Mouse (Mus musculus) lung, postnatal 0 days (tissue): ENCODE measurements around the gene Miga1. TPM values are rescaled to one million over a fixed set of nuclear protein-coding genes. Genes with fewer than 3 reads are reported as not detected.

Experiments used
- ATAC-seq: fragments of 200-750 bp; cut with Nextera tagmentation; 2 replicates; pipeline ENCODE4 v1.8.0; 2017; ENCODE audit warnings: moderate library complexity
- DNase-seq: peaks from one replicate; pipeline ENCODE4 v3.0.0-alpha.2; 2016; ENCODE audit warnings: low spot score
- H3K27ac ChIP-seq: fragments of 300-500 bp; sonication (generic); 2 replicates; pipeline ENCODE4 v1.5.1; 2014; ENCODE audit warnings: antibody characterized with exemption, mild to moderate bottlenecking, low read length, mixed read lengths
- H3K27me3 ChIP-seq: fragments of 300-500 bp; sonication (generic); replicated peaks from 2 replicates; pipeline ENCODE4 v1.6.1; 2014; ENCODE audit warnings: low read length, mixed read lengths; ENCODE audit not compliant: insufficient read depth
- H3K36me3 ChIP-seq: fragments of 300-500 bp; sonication (generic); 2 replicates; pipeline ENCODE4 v1.6.1; 2014; ENCODE audit warnings: low read length, mixed read lengths; ENCODE audit not compliant: insufficient read depth
- H3K4me1 ChIP-seq: fragments of 300-500 bp; sonication (generic); 2 replicates; pipeline ENCODE4 v1.6.1; 2014; ENCODE audit warnings: antibody characterized with exemption, low read depth, low read length, mixed read lengths; ENCODE audit not compliant: insufficient read depth
- H3K4me2 ChIP-seq: fragments of 300-500 bp; sonication (generic); replicated peaks from 2 replicates; pipeline ENCODE4 v1.6.1; 2014; ENCODE audit warnings: low read depth, mild to moderate bottlenecking, low read length, moderate library complexity, mixed read lengths
- H3K4me3 ChIP-seq: fragments of 300-500 bp; sonication (generic); 2 replicates; pipeline ENCODE4 v1.5.1; 2014; ENCODE audit warnings: low read depth, low read length
- H3K9ac ChIP-seq: fragments of 300-500 bp; sonication (generic); replicated peaks from 2 replicates; pipeline ENCODE4 v1.6.1; 2014; ENCODE audit warnings: low read depth, mild to moderate bottlenecking
- H3K9me3 ChIP-seq: fragments of 300-500 bp; sonication (generic); 2 replicates; pipeline ENCODE4 v1.6.1; 2016; ENCODE audit warnings: low read length, mixed read lengths
- CTCF ChIP-seq: IDR thresholded peaks from 2 replicates; pipeline ENCODE4 v1.5.1; 2016; ENCODE audit warnings: antibody characterized with exemption, mild to moderate bottlenecking
- EP300 ChIP-seq: IDR thresholded peaks from 2 replicates; pipeline ENCODE4 v1.6.1; 2016; ENCODE audit warnings: antibody characterized with exemption, mild to moderate bottlenecking, control low read depth
- WGBS: fragments of 180-500 bp; shearing (Covaris S2); extraction: QIAGEN DNeasy Blood & Tissue Kit; methylation state at CpG from one replicate; pipeline ENCODE4 v1.1.7; 2014; 5-methylcytosine and 5-hydroxymethylcytosine counted together
- polyA plus RNA-seq: library from polyadenylated mRNA; unstranded; fragments of >200 nt; fragmentation: Nextera tagmentation; extraction: Ambion mirVana; gene quantifications from 2 replicates; pipeline ENCODE4 v1.2.1, GENCODE M21; 2015

The Miga1 gene
- polyA plus RNA-seq, 1 experiment from 2014 or later, result 10.0 TPM

GRCm38 (mm10) chr3:152284306-152284705 is 55.9 kb downstream of the Miga1 start:
- H3K4me2 ChIP-seq, result no peak overlapping the region
- ATAC-seq, result no peak

DNA sequence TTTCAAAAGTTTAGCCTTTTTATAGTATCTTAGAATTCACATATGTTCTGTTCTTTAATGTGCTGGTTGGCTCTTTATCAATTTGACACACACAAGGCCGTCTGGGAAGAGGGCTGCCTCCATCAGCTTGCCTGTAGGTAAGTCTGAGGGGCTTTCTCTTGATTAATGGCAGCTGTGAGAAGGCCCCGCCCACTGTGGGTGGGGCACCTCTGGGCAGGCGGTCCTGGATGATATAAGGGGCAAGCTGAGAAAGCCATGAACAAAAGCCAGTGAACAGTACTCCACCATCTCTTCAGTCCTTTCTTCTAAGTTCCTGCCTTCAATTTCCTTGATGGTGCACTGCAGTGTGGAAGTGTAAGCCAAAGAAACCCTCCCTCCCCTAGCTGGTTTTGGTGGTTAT is 58.1 kb downstream of the Miga1 start:
- Histone ChIP-seq H3K9me3 (no peaks in the 10 kb centered on the region), H3K36me3 (no peaks in the 10 kb centered on the region), H3K4me2 (no peak overlapping the region), H3K27me3 (no peaks in the 10 kb centered on the region), H3K27ac (no peak overlapping the region), H3K4me3 (no peak overlapping the region), H3K9ac (no peak overlapping the region), H3K4me1 (no peaks in the 10 kb centered on the region)
- DNase-seq, result no peak
- WGBS, result 40% methylated on average over 3 of the region's 3 CpGs
- TF ChIP-seq EP300, result no peak
- no peak for ATAC-seq

More at GRCm38 (mm10) chr3:152284306-152284705, 55.9 kb downstream of the Miga1 start:
- DNase-seq, result no peak
- no peak overlapping the region for H3K27ac ChIP-seq
- TF ChIP-seq CTCF, result no peak
- no peak for TF ChIP-seq EP300
- no peak overlapping the region for H3K4me3 ChIP-seq
- WGBS, result 96% methylated on average over 1 of the region's 1 CpGs
- H3K9ac ChIP-seq, result no peak overlapping the region
- H3K9me3 ChIP-seq, result no peaks in the 10 kb centered on the region
- no peaks in the 10 kb centered on the region for H3K27me3 ChIP-seq
- no peaks in the 10 kb centered on the region for H3K36me3 ChIP-seq
- H3K4me1 ChIP-seq, result no peaks in the 10 kb centered on the region

- TF ChIP-seq CTCF (no peak), EP300 (no peak)
- WGBS, result 47% methylated on average over 2 of the region's 2 CpGs
- Histone ChIP-seq H3K9ac (no peak overlapping the region), H3K4me2 (no peak overlapping the region), H3K4me1 (no peaks in the 10 kb centered on the region), H3K27me3 (no peaks in the 10 kb centered on the region), H3K36me3 (no peaks in the 10 kb centered on the region), H3K9me3 (no peaks in the 10 kb centered on the region), H3K4me3 (no peak overlapping the region), H3K27ac (no peak overlapping the region)
- no peak for ATAC-seq
- no peak for DNase-seq
Observed at GRCm38 (mm10) chr3:152278431-152278830, 61.8 kb downstream of the Miga1 start.

GRCm38 (mm10) chr3:152277912-152278311 is 62.3 kb downstream of the Miga1 start:
- no peaks in the 10 kb centered on the region for H3K4me1 ChIP-seq
- no peaks in the 10 kb centered on the region for H3K9me3 ChIP-seq
- TF ChIP-seq CTCF, result no peak
- no peak overlapping the region for H3K4me2 ChIP-seq
- H3K4me3 ChIP-seq, result no peak overlapping the region
- no peaks in the 10 kb centered on the region for H3K36me3 ChIP-seq
- 81% methylated on average over 2 of the region's 2 CpGs for WGBS
- H3K9ac ChIP-seq, result no peak overlapping the region
- no peak overlapping the region for H3K27ac ChIP-seq
- DNase-seq, result no peak
- no peaks in the 10 kb centered on the region for H3K27me3 ChIP-seq
- ATAC-seq, result no peak

DNA sequence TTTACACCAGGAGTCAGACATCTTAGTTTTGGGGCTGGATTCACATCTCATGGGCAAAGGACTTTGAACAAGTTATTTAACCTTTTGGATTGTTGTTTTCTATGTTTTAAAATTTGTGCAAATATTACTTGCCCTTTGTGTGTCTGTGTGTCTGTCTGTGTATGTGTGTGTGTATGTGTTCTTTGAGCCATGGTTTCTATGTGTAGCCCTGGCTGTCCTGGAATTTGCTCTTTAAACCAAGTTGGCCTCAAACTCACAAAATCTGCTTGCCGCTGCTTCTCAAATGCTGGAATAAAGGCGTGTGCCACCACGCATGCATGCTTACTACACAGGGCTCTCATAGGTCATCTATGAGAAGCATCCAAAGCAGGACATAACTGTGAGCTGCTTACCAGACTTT is 63.3 kb downstream of the Miga1 start:
- TF ChIP-seq CTCF (no peak), EP300 (no peak)
- Histone ChIP-seq H3K9ac (no peak overlapping the region), H3K4me3 (no peak overlapping the region), H3K27ac (no peak overlapping the region), H3K4me2 (no peak overlapping the region), H3K27me3 (no peaks in the 10 kb centered on the region), H3K4me1 (no peaks in the 10 kb centered on the region), H3K9me3 (no peaks in the 10 kb centered on the region), H3K36me3 (no peaks in the 10 kb centered on the region)
- 95% methylated on average over 3 of the region's 3 CpGs for WGBS
- no peak for DNase-seq
- ATAC-seq, result no peak

GRCm38 (mm10) chr3:152275008-152275407 is 65.2 kb downstream of the Miga1 start:
- H3K9ac ChIP-seq, result no peak overlapping the region
- H3K27ac ChIP-seq, result no peak overlapping the region
- DNase-seq (no peak), ATAC-seq (no peak)
- 73% methylated on average over 8 of the region's 8 CpGs for WGBS
- H3K9me3 ChIP-seq, result no peaks in the 10 kb centered on the region
- H3K4me3 ChIP-seq, result no peak overlapping the region
- H3K4me1 ChIP-seq, result no peaks in the 10 kb centered on the region
- no peak for TF ChIP-seq EP300
- no peak for TF ChIP-seq CTCF
- no peak overlapping the region for H3K4me2 ChIP-seq
- no peaks in the 10 kb centered on the region for H3K27me3 ChIP-seq
- H3K36me3 ChIP-seq, result no peaks in the 10 kb centered on the region

- no peak overlapping the region for H3K4me2 ChIP-seq
- H3K9me3 ChIP-seq, result no peaks in the 10 kb centered on the region
- no peak overlapping the region for H3K4me3 ChIP-seq
- no peaks in the 10 kb centered on the region for H3K4me1 ChIP-seq
- no peaks in the 10 kb centered on the region for H3K36me3 ChIP-seq
- H3K9ac ChIP-seq, result no peak overlapping the region
- 79% methylated on average over 20 of the region's 20 CpGs for WGBS
- no peaks in the 10 kb centered on the region for H3K27me3 ChIP-seq
- no peak overlapping the region for H3K27ac ChIP-seq
- DNase-seq (no peak), ATAC-seq (no peak)
- TF ChIP-seq EP300, result no peak
- TF ChIP-seq CTCF, result no peak
Observed at GRCm38 (mm10) chr3:152272974-152273685, 67.1 kb downstream of the Miga1 start.
